Mouse (Mus musculus) erythroid progenitor cell, adult 5-6 weeks (primary cell): ENCODE data around the gene Oog1. TPM values are rescaled to one million over a fixed set of nuclear protein-coding genes. Genes with fewer than 3 reads are reported as not detected.
"Not testable (repeated sequence)": the region's sequence is repeated elsewhere in the genome, so short reads cannot be mapped to it uniquely, and the experiment has no call there.

Experiments
- ATAC-seq: replicated peaks from 2 replicates; pipeline ENCODE4 v1.8.0; 2016; ENCODE audit warnings: moderate number of reproducible peaks, mild to moderate bottlenecking, moderate TSS enrichment, inconsistent platforms; ENCODE audit not compliant: poor library complexity, low FRiP score, severe bottlenecking
- total RNA-seq, 2 experiments: library from RNA; stranded (forward) in 1 of 2; stranded (reverse) in 1 of 2; fragments of 150-400 nt in 1 of 2; fragments of 186-747, 209-891 nt in 1 of 2; gene quantifications; 2 replicates each; pipeline versions ENCODE4 v1.2.3 to v1.2.4; 2015 to 2017; ENCODE audit warnings: low replicate concordance in 2 of 2

The Oog1 gene
- total RNA-seq (2015; ENCODE audit: low replicate concordance) (not detected in 2 replicates), total RNA-seq (2017; ENCODE audit: low replicate concordance) (not detected in 2 replicates)

GRCm38 (mm10) chr12:87602388-87602787 is at the start of gene Oog1:
Gene Oog1 (plus strand): TSS chr12:87602688.
- not testable (repeated sequence) for ATAC-seq

- not testable (repeated sequence) for ATAC-seq
Measured at GRCm38 (mm10) chr12:87601388-87601787, 1.1 kb upstream of the Oog1 start.

GRCm38 (mm10) chr12:87618569-87618968 is 16.1 kb downstream of the Oog1 start, which contains the start of gene Gm4027:
Gene Gm4027 (plus strand): TSS chr12:87618869.
- not testable (repeated sequence) for ATAC-seq

- not testable (repeated sequence) for ATAC-seq
Measured at GRCm38 (mm10) chr12:87644520-87644919, 42.0 kb downstream of the Oog1 start, which contains the start of gene Gm16381. Gene Gm16381 (minus strand): TSS chr12:87644620.

GRCm38 (mm10) chr12:87652916-87653703 is 50.6 kb downstream of the Oog1 start:
- not testable (repeated sequence) for ATAC-seq

Other genes starting within 250 kb of the Oog1 start
- gene Sptlc2, start 214.3 kb upstream of the Oog1 start, total RNA-seq (2015; ENCODE audit: low replicate concordance) = 33.9 and 45.7 TPM in 2 replicates
- gene Sptlc2, start 214.3 kb upstream of the Oog1 start, total RNA-seq (2017; ENCODE audit: low replicate concordance) = 20.4 and 40.2 TPM in 2 replicates
- 16.3 and 35.7 TPM in 2 replicates for gene Slirp, start 158.8 kb upstream of the Oog1 start, total RNA-seq (2015; ENCODE audit: low replicate concordance)
- gene Slirp, start 158.8 kb upstream of the Oog1 start, total RNA-seq (2017; ENCODE audit: low replicate concordance) = 3.3 and 34.5 TPM in 2 replicates
- gene Alkbh1, start 158.7 kb upstream of the Oog1 start, total RNA-seq (2015; ENCODE audit: low replicate concordance) = 7.2 and 20.5 TPM in 2 replicates
- 18.0 and 19.9 TPM in 2 replicates for gene Alkbh1, start 158.7 kb upstream of the Oog1 start, total RNA-seq (2017; ENCODE audit: low replicate concordance)
- 15.9 and 34.6 TPM in 2 replicates for gene Snw1, start 130.4 kb upstream of the Oog1 start, total RNA-seq (2015; ENCODE audit: low replicate concordance)
- gene Snw1, start 130.4 kb upstream of the Oog1 start, total RNA-seq (2017; ENCODE audit: low replicate concordance) = 47.5 and 55.0 TPM in 2 replicates
- not detected in 2 replicates for gene Gm5788, start 108.0 kb upstream of the Oog1 start, total RNA-seq (2015; ENCODE audit: low replicate concordance)
- not detected in 2 replicates for gene Gm5788, start 108.0 kb upstream of the Oog1 start, total RNA-seq (2017; ENCODE audit: low replicate concordance)
- not detected in 2 replicates for gene Gm8300, start 88.4 kb upstream of the Oog1 start, total RNA-seq (2015; ENCODE audit: low replicate concordance)
- not detected in 2 replicates for gene Gm8300, start 88.4 kb upstream of the Oog1 start, total RNA-seq (2017; ENCODE audit: low replicate concordance)
- gene Gm4027, start 16.2 kb downstream of the Oog1 start, total RNA-seq (2015; ENCODE audit: low replicate concordance) = not detected in 2 replicates
- not detected in 2 replicates for gene Gm4027, start 16.2 kb downstream of the Oog1 start, total RNA-seq (2017; ENCODE audit: low replicate concordance)
- not detected in 2 replicates for gene Gm16381, start 41.9 kb downstream of the Oog1 start, total RNA-seq (2015; ENCODE audit: low replicate concordance)
- gene Gm16381, start 41.9 kb downstream of the Oog1 start, total RNA-seq (2017; ENCODE audit: low replicate concordance) = not detected in 2 replicates
- gene Gm21319, start 173.1 kb downstream of the Oog1 start, total RNA-seq (2015; ENCODE audit: low replicate concordance) = not detected in 2 replicates
- not detected in 2 replicates for gene Gm21319, start 173.1 kb downstream of the Oog1 start, total RNA-seq (2017; ENCODE audit: low replicate concordance)
- gene Gm21936, start 192.8 kb downstream of the Oog1 start, total RNA-seq (2015; ENCODE audit: low replicate concordance) = not detected in 2 replicates
- not detected in 2 replicates for gene Gm21936, start 192.8 kb downstream of the Oog1 start, total RNA-seq (2017; ENCODE audit: low replicate concordance)
- not detected in 2 replicates for gene BB287469, start 213.9 kb downstream of the Oog1 start, total RNA-seq (2015; ENCODE audit: low replicate concordance)
- not detected in 2 replicates for gene BB287469, start 213.9 kb downstream of the Oog1 start, total RNA-seq (2017; ENCODE audit: low replicate concordance)
- gene Gm2001, start 239.7 kb downstream of the Oog1 start, total RNA-seq (2015; ENCODE audit: low replicate concordance) = not detected in 2 replicates
- not detected in 2 replicates for gene Gm2001, start 239.7 kb downstream of the Oog1 start, total RNA-seq (2017; ENCODE audit: low replicate concordance)